Mouse (Mus musculus): ENCODE results near the gene Ccdc157.

Gene Ccdc157

GRCm38 (mm10) chr11:4183511-4183910 lies 23.4 kb upstream of the Ccdc157 start:
- no peak for DNase-seq (ENCODE audit: low spot score)

GRCm38 (mm10) chr11:4182061-4182460 lies 22.0 kb upstream of the Ccdc157 start:
- DNase-seq (ENCODE audit: low spot score): no peak

- no peak for DNase-seq (ENCODE audit: low spot score)
These were observed 17.6 kb upstream of the Ccdc157 start for GRCm38 (mm10) chr11:4177716-4178115.

- DNase-seq (ENCODE audit: low spot score): no peak
These were observed 14.5 kb upstream of the Ccdc157 start for GRCm38 (mm10) chr11:4174586-4174985.

- no peak for DNase-seq (ENCODE audit: low spot score)
These were observed 6.5 kb upstream of the Ccdc157 start for GRCm38 (mm10) chr11:4166467-4167090.

GRCm38 (mm10) chr11:4164701-4165100 lies 4.6 kb upstream of the Ccdc157 start:
- DNase-seq (ENCODE audit: low spot score): no peak

- DNase-seq (ENCODE audit: low spot score): no peak
These were observed 826 bp upstream of the Ccdc157 start for GRCm38 (mm10) chr11:4160758-4161480.

GRCm38 (mm10) chr11:4158676-4159075 lies 1.4 kb downstream of the Ccdc157 start:
- DNase-seq (ENCODE audit: low spot score): no peak

GRCm38 (mm10) chr11:4155641-4156040 lies 4.5 kb downstream of the Ccdc157 start:
- no peak for DNase-seq (ENCODE audit: low spot score)

- no peak for DNase-seq (ENCODE audit: low spot score)
These were observed 6.4 kb downstream of the Ccdc157 start for GRCm38 (mm10) chr11:4153694-4154093.

- DNase-seq (ENCODE audit: low spot score): no peak
These were observed 10.2 kb downstream of the Ccdc157 start for GRCm38 (mm10) chr11:4149886-4150285.

- DNase-seq (ENCODE audit: low spot score): no peak
These were observed 11.4 kb downstream of the Ccdc157 start for GRCm38 (mm10) chr11:4148536-4149156.

GRCm38 (mm10) chr11:4148120-4148519 lies 12.0 kb downstream of the Ccdc157 start:
- no peak for DNase-seq (ENCODE audit: low spot score)

GRCm38 (mm10) chr11:4147098-4147497 lies 13.0 kb downstream of the Ccdc157 start:
- DNase-seq (ENCODE audit: low spot score): no peak

GRCm38 (mm10) chr11:4146381-4146780 lies 13.7 kb downstream of the Ccdc157 start:
- DNase-seq (ENCODE audit: low spot score): no peak

GRCm38 (mm10) chr11:4143281-4144062 lies 16.6 kb downstream of the Ccdc157 start:
- DNase-seq (ENCODE audit: low spot score): no peak

- no peak for DNase-seq (ENCODE audit: low spot score)
These were observed 17.7 kb downstream of the Ccdc157 start for GRCm38 (mm10) chr11:4142352-4142751.

- no peak for DNase-seq (ENCODE audit: low spot score)
These were observed 18.6 kb downstream of the Ccdc157 start for GRCm38 (mm10) chr11:4141505-4141904.

- no peak for DNase-seq (ENCODE audit: low spot score)
These were observed 21.1 kb downstream of the Ccdc157 start for GRCm38 (mm10) chr11:4138964-4139363.

GRCm38 (mm10) chr11:4134986-4135935 lies 24.8 kb downstream of the Ccdc157 start, which contains the start of gene Rnf215:
TSS of gene Rnf215 (plus strand) at chr11:4135202.
- peak; percentile 92 for DNase-seq (ENCODE audit: low spot score)

- no peak for DNase-seq (ENCODE audit: low spot score)
These were observed 25.7 kb downstream of the Ccdc157 start for GRCm38 (mm10) chr11:4134400-4134799.

Data from yolk sac, embryonic 10.5 days (tissue).